Comparison of ENCODE assay signal across 8 mouse cellular contexts in genomic region chr17:24168590-24169277, GRCm38 (mm10). TPM values are rescaled to one million over a fixed set of nuclear protein-coding genes. Genes with fewer than 3 reads are reported as not detected.
DNase-seq lines count a peak whose midpoint lies in the region; ATAC-seq and TF ChIP-seq lines count a peak whose summit lies in the region.

No protein-coding gene starts in this region.

- no peak for TF ChIP-seq CTCF in bone marrow macrophage, adult 2 months (IDR thresholded peaks at IDR 0.05; ENCODE audit: low read depth, low read length)
- TF ChIP-seq CTCF in embryonic fibroblast, embryonic 13.5 days (IDR thresholded peaks at IDR 0.05; ENCODE audit: borderline replicate concordance, insufficient read depth, low read length), result no peak
- no peak for TF ChIP-seq CTCF in liver, embryonic 14.5 days (IDR thresholded peaks at IDR 0.05; ENCODE audit: low read depth)

- peaks cover 31% of the 10 kb centered on the region for H3K4me1 ChIP-seq in bone marrow macrophage, adult 2 months (ENCODE audit: control insufficient read depth, insufficient read depth, low read length)
- peaks cover 8% of the 10 kb centered on the region for H3K4me1 ChIP-seq in embryonic fibroblast, embryonic 13.5 days (ENCODE audit: control insufficient read depth, insufficient read depth, low read length)
- peaks cover 30% of the 10 kb centered on the region for H3K4me1 ChIP-seq in heart, embryonic 10.5 days
- H3K4me1 ChIP-seq in kidney, embryonic 15.5 days, result peaks cover 38% of the 10 kb centered on the region
- H3K4me1 ChIP-seq in liver, embryonic 14.5 days (replicated peaks; ENCODE audit: control insufficient read depth in 2 of 2, insufficient read depth in 2 of 2, low read length in 1 of 2), result peaks cover 14 to 23% of the 10 kb centered on the region in 2 experiments

- ATAC-seq in CD4-positive, CD25-positive, alpha-beta regulatory T cell, adult 4 months, result peak; percentile 49
- peak; percentile 59 for ATAC-seq in kidney, embryonic 15.5 days (replicated peaks; ENCODE audit: low FRiP score)
- peak; percentile 57 for ATAC-seq in liver, embryonic 14.5 days (ENCODE audit: insufficient read depth)

- peak; percentile 88 for DNase-seq in heart, embryonic 10.5 days (ENCODE audit: low spot score)
- DNase-seq in liver, embryonic 14.5 days (ENCODE audit: low read depth in 3 of 3, low spot score in 3 of 3), result peak; percentile 60 to 73 (median 64)
- peak; percentile 67 for DNase-seq in neural tube, embryonic 10.5 days (ENCODE audit: extremely low spot score, low spot score)
- DNase-seq in telencephalon, adult 2 months (ENCODE audit: low read depth, low spot score), result peak; percentile 47

- no peak for TF ChIP-seq EP300 in liver, embryonic 14.5 days (IDR thresholded peaks at IDR 0.05; ENCODE audit: low read depth)

- TF ChIP-seq POLR2A in bone marrow macrophage, adult 2 months (IDR thresholded peaks at IDR 0.05; ENCODE audit: borderline replicate concordance, low read depth, low read length), result no peak
- no peak for TF ChIP-seq POLR2A in embryonic fibroblast, embryonic 13.5 days (IDR thresholded peaks at IDR 0.05; ENCODE audit: low read depth, low read length)

- H3K36me3 ChIP-seq in heart, embryonic 10.5 days, result peaks cover 31% of the 10 kb centered on the region
- peaks cover 30% of the 10 kb centered on the region for H3K36me3 ChIP-seq in kidney, embryonic 15.5 days
- H3K36me3 ChIP-seq in liver, embryonic 14.5 days (replicated peaks; ENCODE audit: control insufficient read depth, insufficient read depth, low read depth), result peaks cover 14% of the 10 kb centered on the region

- peak overlapping the region; percentile 90 for H3K9ac ChIP-seq in kidney, embryonic 15.5 days
- peak overlapping the region; percentile 92 for H3K9ac ChIP-seq in liver, embryonic 14.5 days (replicated peaks)

- peak overlapping the region; percentile 74 for H3K4me2 ChIP-seq in kidney, embryonic 15.5 days
- H3K4me2 ChIP-seq in liver, embryonic 14.5 days (ENCODE audit: low read depth), result peak overlapping the region; percentile 82

- no peaks in the 10 kb centered on the region for H3K27me3 ChIP-seq in heart, embryonic 10.5 days (ENCODE audit: insufficient read depth, poor library complexity, severe bottlenecking)
- no peaks in the 10 kb centered on the region for H3K27me3 ChIP-seq in kidney, embryonic 15.5 days
- no peaks in the 10 kb centered on the region for H3K27me3 ChIP-seq in liver, embryonic 14.5 days (ENCODE audit: control insufficient read depth, insufficient read depth, low read length)

- H3K4me3 ChIP-seq in bone marrow macrophage, adult 2 months (ENCODE audit: insufficient read depth, low read length), result peak overlapping the region; percentile 92
- peak overlapping the region; percentile 78 for H3K4me3 ChIP-seq in embryonic fibroblast, embryonic 13.5 days (ENCODE audit: insufficient read depth, low read length)
- peak overlapping the region; percentile 84 for H3K4me3 ChIP-seq in heart, embryonic 10.5 days
- H3K4me3 ChIP-seq in kidney, embryonic 15.5 days (replicated peaks), result peak overlapping the region; percentile 91
- peak overlapping the region; percentile 72 to 98 for H3K4me3 ChIP-seq in liver, embryonic 14.5 days (ENCODE audit: insufficient read depth in 1 of 2, low read depth in 2 of 2, low read length in 2 of 2)

- no peaks in the 10 kb centered on the region for H3K9me3 ChIP-seq in heart, embryonic 10.5 days
- H3K9me3 ChIP-seq in kidney, embryonic 15.5 days (replicated peaks), result no peaks in the 10 kb centered on the region
- no peaks in the 10 kb centered on the region for H3K9me3 ChIP-seq in liver, embryonic 14.5 days (ENCODE audit: control insufficient read depth, low read length)

- under 1% methylated on average over 39 of the region's 41 CpGs for WGBS in heart, embryonic 10.5 days
- WGBS in kidney, embryonic 15.5 days, result under 1% methylated on average over 41 of the region's 41 CpGs
- under 1% methylated on average over 41 of the region's 41 CpGs for whole genome bisulfite sequencing in liver, embryonic 14.5 days (ENCODE audit: insufficient replicate concordance)

- peak overlapping the region; percentile 98 for H3K27ac ChIP-seq in bone marrow macrophage, adult 2 months (ENCODE audit: insufficient read depth, low read depth, low read length)
- peak overlapping the region; percentile 95 for H3K27ac ChIP-seq in embryonic fibroblast, embryonic 13.5 days (ENCODE audit: insufficient read depth, low read length)
- H3K27ac ChIP-seq in heart, embryonic 10.5 days, result peak overlapping the region; percentile 100
- H3K27ac ChIP-seq in kidney, embryonic 15.5 days, result peak overlapping the region; percentile 97
- peak overlapping the region; percentile 85 for H3K27ac ChIP-seq in liver, embryonic 14.5 days

RNA-seq across cellular contexts. Expression of gene Atp6v0c, which starts 0.8 kb away (rescaled TPM):
- polyA plus RNA-seq in CD4-positive, CD25-positive, alpha-beta regulatory T cell, adult 4 months (2017; shearing (Covaris generic)), result 100 to 1,000 TPM; 213 to 271 TPM
- polyA plus RNA-seq in bone marrow macrophage, adult 2 months (2012; ENCODE audit: insufficient read depth, insufficient read length, missing spikeins), result 1,159 and 1,346 TPM in 2 replicates
- polyA plus RNA-seq in embryonic fibroblast, embryonic 13.5 days (2011; ENCODE audit: insufficient read length, low read depth, missing spikeins), result 382 and 460 TPM in 2 replicates
- 538 and 598 TPM in 2 replicates for polyA plus RNA-seq in heart, embryonic 10.5 days (2016; fragmentation: Nextera tagmentation; extraction: Ambion mirVana)
- polyA plus RNA-seq in kidney, embryonic 15.5 days (2015; fragmentation: Nextera tagmentation; extraction: Ambion mirVana), result 546 and 562 TPM in 2 replicates
- 236 and 271 TPM in 2 replicates for polyA plus RNA-seq in liver, embryonic 14.5 days (2012; rRNA removed)
- 326 and 346 TPM in 2 replicates for polyA plus RNA-seq in liver, embryonic 14.5 days (2014; fragmentation: Nextera tagmentation; extraction: Ambion mirVana)

RNA-seq across cellular contexts. Expression of gene Amdhd2, which starts 5.2 kb away (rescaled TPM):
- polyA plus RNA-seq in CD4-positive, CD25-positive, alpha-beta regulatory T cell, adult 4 months (2017; shearing (Covaris generic)), result 10 to 100 TPM; 20.2 to 37.8 TPM
- 89.6 and 118 TPM in 2 replicates for polyA plus RNA-seq in bone marrow macrophage, adult 2 months (2012; ENCODE audit: insufficient read depth, insufficient read length, missing spikeins)
- polyA plus RNA-seq in embryonic fibroblast, embryonic 13.5 days (2011; ENCODE audit: insufficient read length, low read depth, missing spikeins), result 26.6 and 31.7 TPM in 2 replicates
- polyA plus RNA-seq in heart, embryonic 10.5 days (2016; fragmentation: Nextera tagmentation; extraction: Ambion mirVana), result 40.0 and 44.5 TPM in 2 replicates
- polyA plus RNA-seq in kidney, embryonic 15.5 days (2015; fragmentation: Nextera tagmentation; extraction: Ambion mirVana), result 36.7 and 40.9 TPM in 2 replicates
- 11.6 and 12.7 TPM in 2 replicates for polyA plus RNA-seq in liver, embryonic 14.5 days (2012; rRNA removed)
- 17.6 and 21.7 TPM in 2 replicates for polyA plus RNA-seq in liver, embryonic 14.5 days (2014; fragmentation: Nextera tagmentation; extraction: Ambion mirVana)

RNA-seq across cellular contexts. Expression of gene Pdpk1, which starts 18.0 kb away (rescaled TPM):
- 10 to 100 TPM; 30.4 to 37.6 TPM for polyA plus RNA-seq in CD4-positive, CD25-positive, alpha-beta regulatory T cell, adult 4 months (2017; shearing (Covaris generic))
- polyA plus RNA-seq in bone marrow macrophage, adult 2 months (2012; ENCODE audit: insufficient read depth, insufficient read length, missing spikeins), result 32.9 and 39.6 TPM in 2 replicates
- polyA plus RNA-seq in embryonic fibroblast, embryonic 13.5 days (2011; ENCODE audit: insufficient read length, low read depth, missing spikeins), result 42.6 and 48.9 TPM in 2 replicates
- polyA plus RNA-seq in heart, embryonic 10.5 days (2016; fragmentation: Nextera tagmentation; extraction: Ambion mirVana), result 33.0 and 38.7 TPM in 2 replicates
- polyA plus RNA-seq in kidney, embryonic 15.5 days (2015; fragmentation: Nextera tagmentation; extraction: Ambion mirVana), result 35.0 and 36.4 TPM in 2 replicates
- polyA plus RNA-seq in liver, embryonic 14.5 days (2012; rRNA removed), result 8.5 and 9.7 TPM in 2 replicates
- 24.5 and 25.5 TPM in 2 replicates for polyA plus RNA-seq in liver, embryonic 14.5 days (2014; fragmentation: Nextera tagmentation; extraction: Ambion mirVana)

RNA-seq across cellular contexts. Expression of gene Tbc1d24, which starts 36.6 kb away (rescaled TPM):
- polyA plus RNA-seq in CD4-positive, CD25-positive, alpha-beta regulatory T cell, adult 4 months (2017; shearing (Covaris generic)), result under 1 TPM; 0.47 to 0.62 TPM
- polyA plus RNA-seq in bone marrow macrophage, adult 2 months (2012; ENCODE audit: insufficient read depth, insufficient read length, missing spikeins), result 23.0 and 24.0 TPM in 2 replicates
- 10.9 and 14.0 TPM in 2 replicates for polyA plus RNA-seq in embryonic fibroblast, embryonic 13.5 days (2011; ENCODE audit: insufficient read length, low read depth, missing spikeins)
- polyA plus RNA-seq in heart, embryonic 10.5 days (2016; fragmentation: Nextera tagmentation; extraction: Ambion mirVana), result 5.3 TPM in 2 replicates
- 5.9 and 6.7 TPM in 2 replicates for polyA plus RNA-seq in kidney, embryonic 15.5 days (2015; fragmentation: Nextera tagmentation; extraction: Ambion mirVana)
- polyA plus RNA-seq in liver, embryonic 14.5 days (2012; rRNA removed), result 14.1 TPM in 2 replicates
- polyA plus RNA-seq in liver, embryonic 14.5 days (2014; fragmentation: Nextera tagmentation; extraction: Ambion mirVana), result 4.9 and 5.4 TPM in 2 replicates

RNA-seq across cellular contexts. Expression of gene Ntn3, which starts 40.6 kb away (rescaled TPM):
- polyA plus RNA-seq in CD4-positive, CD25-positive, alpha-beta regulatory T cell, adult 4 months (2017; shearing (Covaris generic)), result under 1 TPM in 1 of 2 experiments, not detected in 1; 0.07 TPM
- 0.47 TPM in 1 of 2 replicates, not detected in the other for polyA plus RNA-seq in bone marrow macrophage, adult 2 months (2012; ENCODE audit: insufficient read depth, insufficient read length, missing spikeins)
- 2.9 and 4.1 TPM in 2 replicates for polyA plus RNA-seq in embryonic fibroblast, embryonic 13.5 days (2011; ENCODE audit: insufficient read length, low read depth, missing spikeins)
- polyA plus RNA-seq in heart, embryonic 10.5 days (2016; fragmentation: Nextera tagmentation; extraction: Ambion mirVana), result 1.9 and 3.6 TPM in 2 replicates
- 5.1 and 5.6 TPM in 2 replicates for polyA plus RNA-seq in kidney, embryonic 15.5 days (2015; fragmentation: Nextera tagmentation; extraction: Ambion mirVana)
- polyA plus RNA-seq in liver, embryonic 14.5 days (2012; rRNA removed), result 0.59 and 0.64 TPM in 2 replicates
- polyA plus RNA-seq in liver, embryonic 14.5 days (2014; fragmentation: Nextera tagmentation; extraction: Ambion mirVana), result 0.45 and 0.69 TPM in 2 replicates

Comparison
In these comparisons a context has a peak if more than half of its experiments do, and no peak if none do; other contexts are left out.
1. Peak in every context shown above with its lines: DNase-seq, ATAC-seq, H3K4me3 ChIP-seq and H3K27ac ChIP-seq.